Mouse (Mus musculus) retina, postnatal 1 day (tissue): ENCODE results near the gene Tiam1.

Experiments used
- DNase-seq: peaks from one replicate; pipeline ENCODE4 v3.0.0-alpha.2; 2012

Tiam1 gene

DNA sequence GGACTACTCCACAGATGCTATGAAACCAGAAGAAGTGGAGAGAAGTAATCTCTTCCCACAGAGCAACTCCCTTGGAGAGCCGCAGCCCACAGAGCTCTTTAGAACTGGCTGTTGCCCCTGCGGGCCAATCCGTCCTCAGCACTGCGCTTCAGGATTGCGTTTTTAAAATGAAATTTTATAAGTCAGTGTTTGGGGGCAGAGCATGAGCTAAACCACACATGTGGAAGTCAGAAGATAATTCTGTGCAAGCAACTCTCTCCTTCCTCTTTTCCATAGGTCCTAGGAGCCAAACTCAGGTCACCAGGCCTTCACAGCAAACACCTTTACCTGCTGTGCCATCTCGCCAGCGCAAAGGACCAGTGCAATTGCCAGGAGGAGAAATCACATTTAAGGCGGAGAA lies 98.0 kb downstream of the Tiam1 start:
- no peak for DNase-seq

DNA sequence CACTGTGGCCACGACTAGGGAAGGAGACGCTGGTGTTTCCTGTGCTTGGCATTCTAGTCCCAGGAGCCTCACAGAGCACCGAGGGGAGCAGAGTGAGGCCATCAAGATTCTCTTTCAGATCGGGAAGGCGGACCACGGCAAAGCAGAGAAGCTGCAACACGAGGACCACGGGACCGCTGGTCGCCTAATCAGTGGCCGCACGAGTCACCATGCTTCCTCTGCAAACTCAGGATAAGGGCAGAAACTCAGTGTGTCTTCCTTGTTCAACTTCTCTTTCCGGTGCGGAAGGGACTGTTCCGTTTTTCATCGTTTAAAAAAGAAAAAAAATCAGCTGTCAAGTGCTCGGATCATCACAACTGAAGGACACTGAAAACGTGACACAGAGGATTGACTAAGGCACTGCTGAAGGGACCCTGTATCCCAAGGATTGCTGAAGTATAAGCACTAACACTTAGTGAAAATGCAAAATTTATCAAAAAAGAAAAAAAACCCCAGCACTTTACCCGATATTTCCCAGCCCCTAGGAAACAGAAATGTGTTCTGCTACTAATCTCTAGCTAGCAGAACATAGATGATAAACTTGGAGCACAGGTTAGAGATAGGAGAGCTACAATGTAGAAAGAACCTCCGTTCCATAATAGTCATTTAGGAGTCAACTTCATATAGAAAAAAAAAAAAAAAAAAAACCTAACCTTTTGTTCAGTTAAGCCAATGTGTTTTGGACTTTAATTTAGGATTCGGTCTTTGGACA lies 99.4 kb downstream of the Tiam1 start:
- no peak for DNase-seq

DNA sequence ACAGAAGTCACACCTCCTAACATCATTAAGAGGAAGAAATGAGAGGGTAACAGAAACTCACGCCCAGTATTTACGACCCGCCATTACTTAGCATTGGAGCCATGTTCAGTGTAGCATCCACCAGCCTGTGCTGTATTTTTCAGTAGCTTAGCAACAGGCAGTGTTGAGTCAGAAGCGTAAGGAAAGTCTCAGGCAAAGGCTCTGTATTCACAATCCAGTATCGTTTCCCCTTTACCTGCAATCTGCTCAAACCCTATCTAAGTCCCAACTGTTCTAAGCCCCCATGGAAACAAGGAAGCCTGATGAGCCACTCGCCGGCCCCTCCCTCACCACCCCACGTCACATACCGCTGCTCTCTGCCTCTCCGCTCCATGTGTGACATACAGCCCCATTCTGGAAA lies 100.7 kb downstream of the Tiam1 start:
- DNase-seq: no peak

DNA sequence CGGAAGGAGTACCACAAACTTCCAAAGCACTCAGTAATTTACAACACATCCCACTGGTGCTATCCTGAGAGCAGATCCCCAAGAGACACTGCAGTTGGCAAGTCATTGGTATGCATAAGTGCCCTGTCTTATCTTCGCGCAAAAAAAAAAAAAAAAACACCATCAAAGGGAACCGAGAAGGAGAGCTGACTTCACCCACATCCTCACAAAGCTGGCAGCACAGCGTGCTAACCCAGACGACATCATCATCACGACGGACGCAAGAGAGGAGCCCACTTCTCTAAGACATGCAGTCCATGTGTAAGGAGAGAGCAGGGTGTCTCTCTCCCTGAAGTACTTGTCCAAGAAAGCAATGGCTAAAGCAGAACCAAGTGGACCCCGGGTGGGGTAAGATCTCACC lies 101.2 kb downstream of the Tiam1 start:
- no peak for DNase-seq

DNA sequence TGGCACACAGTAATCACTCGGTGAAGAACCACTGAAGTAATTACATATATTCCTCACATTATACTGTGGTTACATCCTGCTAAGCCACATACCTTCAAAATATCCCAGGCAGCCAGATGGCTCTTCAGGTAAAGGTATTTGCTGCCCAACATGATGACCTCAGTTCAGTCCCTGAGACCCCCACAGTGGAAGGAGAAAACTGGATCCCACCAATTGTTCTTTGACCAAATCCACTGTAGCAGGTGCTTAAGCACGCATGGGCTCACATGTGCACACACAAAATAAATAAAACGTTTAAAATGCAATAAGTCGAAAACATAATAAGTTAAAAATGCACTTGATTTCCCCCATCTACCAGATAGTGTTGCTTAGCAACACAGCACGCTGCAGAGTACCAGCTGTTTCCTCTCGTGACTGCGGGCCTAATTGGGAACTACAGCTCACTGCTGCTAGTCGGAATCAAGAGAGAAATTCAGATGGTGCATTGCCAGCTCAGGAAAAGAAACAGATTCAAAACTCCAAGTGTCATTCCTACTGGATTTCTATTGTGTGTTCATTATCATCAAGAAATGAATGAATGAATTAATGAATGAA lies 102.7 kb downstream of the Tiam1 start:
- peak; percentile 42 for DNase-seq

DNA sequence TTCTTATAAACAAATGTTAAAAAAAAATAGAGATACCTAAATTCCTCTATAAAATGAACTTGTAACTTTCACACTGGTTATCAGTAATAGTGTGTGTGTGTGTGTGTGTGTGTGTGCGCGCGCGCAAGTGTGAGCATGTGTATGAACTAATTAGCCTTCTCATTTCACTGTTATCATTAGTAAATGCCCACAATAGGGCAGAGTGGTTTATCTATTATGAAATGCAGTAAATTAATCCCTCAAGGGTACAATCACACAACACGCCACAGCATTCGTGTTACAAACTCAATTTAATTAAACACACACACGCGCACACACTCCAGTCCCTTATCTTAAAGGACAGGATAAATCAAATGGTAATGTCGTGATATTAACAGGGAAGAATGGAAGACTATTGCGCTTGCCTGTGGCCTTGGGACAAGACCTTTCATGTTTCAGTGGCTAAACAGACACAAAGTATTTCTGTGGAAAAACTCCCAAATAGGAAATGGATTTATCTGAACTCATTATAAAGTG lies 107.9 kb downstream of the Tiam1 start:
- DNase-seq: no peak

DNA sequence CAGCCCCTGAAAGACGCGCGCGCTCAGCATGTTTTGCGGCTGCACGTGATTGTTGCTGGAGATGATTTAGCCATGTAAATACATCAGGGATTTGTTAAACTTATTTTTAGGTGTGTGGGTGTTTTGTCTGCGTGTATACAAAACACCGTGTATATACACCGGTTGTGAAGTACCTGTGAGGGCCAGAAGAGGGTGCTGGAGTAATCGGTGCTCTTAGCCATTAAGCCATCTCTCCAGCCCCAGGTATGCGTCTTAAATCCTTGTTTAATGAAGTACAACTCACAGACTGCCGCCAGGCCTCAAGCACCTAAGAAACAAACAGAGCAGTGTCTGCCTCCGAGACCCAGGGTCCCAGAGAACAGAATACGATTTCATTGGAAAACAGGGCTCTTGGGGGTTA lies 113.2 kb downstream of the Tiam1 start:
- DNase-seq: no peak

DNA sequence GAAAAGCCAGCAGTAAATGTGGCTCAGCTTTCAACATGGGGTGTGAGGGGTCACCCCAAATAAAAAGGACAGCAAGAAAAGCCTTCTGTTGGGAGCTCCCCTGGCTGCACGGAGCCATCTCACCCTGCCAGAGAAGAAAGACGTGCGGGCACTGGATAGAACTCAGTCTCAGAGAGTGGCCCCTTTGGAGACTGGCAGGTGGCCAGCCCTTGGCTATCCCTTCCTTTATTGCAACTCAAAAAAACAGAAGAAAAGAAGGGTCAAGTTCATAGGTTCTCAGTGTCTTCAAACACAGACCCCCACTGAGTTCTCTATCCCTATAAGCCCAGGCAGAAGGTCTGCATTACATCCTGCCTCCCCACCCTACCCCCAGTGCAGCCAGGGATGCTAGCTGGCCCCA lies 115.7 kb downstream of the Tiam1 start:
- no peak for DNase-seq

DNA sequence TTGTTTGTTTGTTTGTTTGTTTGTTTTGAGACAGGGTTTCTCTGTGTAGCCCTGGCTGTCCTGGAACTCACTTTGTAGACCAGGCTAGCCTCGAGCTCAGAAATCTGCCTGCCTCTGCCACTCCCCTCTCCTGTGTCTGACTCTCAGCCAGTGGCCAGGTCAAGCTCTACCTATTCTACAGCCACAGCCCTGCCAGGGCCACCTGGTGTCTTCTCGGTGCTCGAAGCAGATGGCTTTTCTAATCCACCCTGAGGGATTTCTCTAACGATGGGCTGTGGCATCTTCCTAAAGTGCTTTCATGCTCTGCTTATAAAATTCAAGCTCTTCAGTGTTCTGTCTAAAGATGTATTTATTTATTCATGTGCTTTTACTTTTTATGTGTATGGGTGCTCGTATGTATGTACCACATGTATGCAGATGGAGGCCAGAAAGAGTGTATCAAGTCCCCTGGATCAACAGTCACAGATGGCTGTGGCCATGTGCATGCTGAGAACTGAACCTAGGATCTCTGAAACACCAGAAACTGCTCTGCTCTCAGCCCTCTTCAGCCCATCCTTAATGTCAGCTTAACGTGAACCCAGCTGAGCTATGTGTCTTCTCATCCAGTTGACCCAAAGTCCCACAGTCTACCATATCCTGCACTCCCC lies 117.9 kb downstream of the Tiam1 start:
- DNase-seq: no peak

DNA sequence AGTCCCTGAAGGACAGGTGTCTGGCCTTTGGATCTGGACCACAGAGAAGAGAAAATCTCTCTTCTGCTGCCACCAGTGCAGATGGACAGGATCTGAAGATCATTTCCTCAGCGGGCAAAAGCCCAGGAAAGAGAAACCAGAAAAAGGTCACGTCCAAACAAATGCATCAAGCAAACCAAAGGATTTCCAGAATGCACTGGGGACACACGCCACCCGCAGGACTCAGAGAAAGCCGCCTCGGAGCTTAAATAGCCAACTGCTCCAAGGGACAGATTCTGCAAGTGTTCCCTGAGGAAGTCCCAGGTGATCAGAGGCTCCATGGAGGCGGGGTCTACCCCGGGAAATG lies 119.9 kb downstream of the Tiam1 start:
- no peak for DNase-seq

DNA sequence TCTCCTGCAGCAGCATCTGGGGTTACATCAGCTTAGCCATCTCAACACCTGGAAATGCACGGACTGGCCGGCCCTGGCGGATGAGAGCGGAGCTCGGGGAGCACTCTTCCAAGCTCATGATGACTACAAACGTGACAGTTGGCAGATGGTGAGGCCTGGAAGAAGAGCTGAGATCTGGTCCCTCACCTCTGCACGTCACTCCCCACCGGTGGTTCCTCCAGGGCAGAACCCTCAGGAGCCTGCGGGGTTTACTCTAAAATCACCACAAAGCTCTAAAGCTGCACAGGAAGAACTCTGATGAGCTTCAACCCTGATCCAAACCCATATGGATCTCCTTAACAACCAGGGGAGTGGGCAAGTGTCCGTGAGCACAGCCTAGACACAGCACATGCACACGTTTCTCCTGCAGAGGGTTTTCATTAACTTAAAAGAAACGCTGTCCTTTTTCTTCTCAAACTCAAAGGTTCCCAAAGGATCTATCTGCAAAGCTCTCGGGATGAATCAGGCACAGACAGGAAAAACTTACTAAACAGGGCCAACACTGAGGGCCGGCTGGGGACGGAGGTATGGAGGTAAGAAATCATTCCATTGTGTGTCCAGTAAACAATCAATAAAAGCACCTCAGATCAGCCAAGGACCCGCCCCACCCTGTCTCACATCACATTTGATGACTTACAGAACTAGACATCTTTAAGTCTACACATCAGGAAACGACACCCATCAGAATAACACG lies 120.5 kb downstream of the Tiam1 start:
- DNase-seq: no peak

DNA sequence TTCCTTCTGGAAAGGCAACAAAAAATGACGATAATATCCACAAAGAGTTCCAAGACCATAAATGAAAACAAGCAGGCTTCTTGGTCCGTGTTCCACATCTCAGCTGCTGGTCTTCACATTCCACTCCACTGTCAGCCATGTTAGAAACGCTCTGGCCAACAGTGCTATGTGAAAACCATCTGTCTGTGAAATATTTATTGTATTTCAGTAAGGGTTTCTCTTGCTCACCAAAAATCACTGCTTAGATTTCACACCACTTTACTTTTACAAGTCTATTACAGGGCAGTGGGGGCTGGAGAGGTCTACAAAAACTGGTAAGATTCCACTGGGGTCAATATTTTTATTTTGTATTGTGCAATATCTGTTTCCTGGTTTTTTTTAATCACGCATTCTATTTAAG lies 127.5 kb downstream of the Tiam1 start:
- DNase-seq: no peak

DNA sequence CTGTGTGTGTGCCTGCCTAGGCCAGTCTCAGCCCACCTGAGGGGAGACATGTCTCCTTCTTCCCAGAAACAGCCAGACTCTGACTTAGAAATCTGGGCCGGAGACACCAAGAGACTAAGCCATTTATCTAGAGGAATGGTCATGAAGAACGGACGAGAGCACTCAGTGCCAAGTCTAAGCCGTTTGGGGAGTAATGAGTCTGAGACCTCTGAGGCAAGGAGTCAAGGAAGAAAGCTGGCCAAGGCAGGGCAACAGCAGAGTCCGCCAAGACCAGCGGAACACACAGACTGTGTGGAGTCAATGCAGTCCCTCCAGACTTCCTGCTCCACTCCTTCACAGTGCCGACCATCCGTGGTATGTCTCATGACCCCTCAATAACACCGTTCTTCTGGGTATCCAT lies 129.0 kb downstream of the Tiam1 start:
- DNase-seq: no peak

DNA sequence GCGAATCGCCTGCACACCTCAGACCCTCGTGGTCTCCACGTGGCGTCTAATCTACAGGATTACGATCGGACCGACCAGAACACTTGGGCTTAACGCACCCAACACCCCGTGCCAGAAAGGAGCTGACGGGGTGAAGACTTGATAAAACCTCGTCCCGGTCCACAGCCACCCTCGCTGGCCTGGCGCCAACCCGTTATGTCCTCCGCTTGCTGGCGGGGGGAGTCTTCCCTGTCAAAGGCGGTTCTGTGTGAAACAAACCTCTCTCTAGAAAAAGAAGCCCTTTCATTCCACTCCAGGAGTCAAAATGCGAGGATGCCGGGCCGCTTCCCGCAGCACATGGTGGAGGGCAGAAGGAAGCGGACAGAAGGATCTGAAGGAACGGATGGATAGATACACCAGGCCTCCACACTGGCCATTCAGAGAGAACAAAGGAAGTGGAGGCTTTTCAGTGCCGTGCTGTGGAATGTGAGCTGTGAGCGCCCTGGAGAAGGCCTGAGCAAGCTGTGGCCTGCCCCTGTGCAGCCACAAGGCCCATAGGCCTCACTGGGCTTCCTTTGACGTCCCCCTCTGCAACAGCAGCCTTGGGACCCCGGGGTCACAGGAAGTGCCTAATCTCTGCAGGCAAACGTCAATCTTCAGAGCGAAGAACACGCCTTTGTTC lies 131.9 kb downstream of the Tiam1 start:
- DNase-seq: peak; percentile 48

DNA sequence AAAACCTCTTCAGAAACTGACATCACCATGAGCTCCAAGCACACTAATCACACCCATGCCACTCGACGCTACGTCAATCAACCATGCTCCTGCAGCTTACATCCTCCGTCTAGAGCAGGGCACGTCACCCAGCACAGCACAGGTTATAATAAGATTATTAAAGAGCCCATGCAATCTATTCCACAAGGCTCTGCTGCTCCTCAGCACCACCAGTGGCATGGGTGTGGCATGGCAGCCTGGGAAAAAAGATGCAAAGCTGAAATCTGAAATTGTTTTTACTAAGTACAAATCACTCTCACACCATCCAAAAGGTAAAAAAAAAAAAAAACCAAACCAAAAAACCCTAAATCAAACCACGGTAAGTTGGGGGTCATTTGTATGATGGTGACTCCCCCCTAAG lies 135.1 kb downstream of the Tiam1 start:
- no peak for DNase-seq

DNA sequence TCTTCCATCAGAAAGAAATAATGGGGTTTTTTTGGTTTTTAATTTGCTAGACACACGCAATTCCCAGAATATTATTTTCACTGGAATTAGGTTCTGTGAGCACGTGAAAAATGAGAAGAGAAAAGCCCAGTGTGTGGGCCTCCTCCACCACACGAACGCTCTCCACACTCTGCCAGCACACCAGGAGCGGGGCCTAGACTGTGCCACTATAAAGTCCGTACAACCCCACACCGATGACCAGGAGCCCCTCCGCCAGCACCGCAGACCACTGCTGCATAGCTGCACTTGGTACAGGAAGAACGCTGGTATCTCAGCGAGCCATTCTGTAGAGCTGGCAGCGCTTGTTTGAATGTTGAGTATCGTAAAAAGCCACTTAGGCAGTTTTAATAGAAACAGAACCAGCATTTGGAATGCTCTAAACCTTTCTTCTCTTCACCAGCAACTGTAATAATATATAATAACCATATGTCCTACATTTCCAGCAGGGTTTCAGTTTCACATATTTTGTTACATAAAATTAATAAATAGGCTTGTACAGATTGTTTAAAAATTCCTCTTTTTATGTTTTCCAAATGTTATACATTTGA lies 136.1 kb downstream of the Tiam1 start:
- DNase-seq: no peak

DNA sequence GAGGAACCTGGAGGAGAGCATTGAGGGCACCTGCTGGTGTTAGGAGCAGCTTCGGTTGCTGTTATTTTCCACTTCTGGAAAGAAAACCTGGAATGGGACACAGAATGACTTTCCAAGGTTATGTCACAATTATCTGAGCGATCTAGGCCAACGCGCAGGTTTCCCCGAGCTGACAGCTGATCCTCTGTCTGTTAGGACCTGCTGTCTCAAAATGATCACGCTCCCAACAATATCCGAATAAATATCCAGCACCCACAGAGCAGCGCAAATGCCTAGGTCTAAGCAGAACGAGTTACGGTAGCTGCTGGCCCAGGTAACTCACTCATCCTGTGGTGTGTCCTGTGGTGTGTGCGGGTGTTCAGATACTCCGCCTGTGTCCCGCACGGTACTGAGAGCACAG lies 140.0 kb downstream of the Tiam1 start:
- DNase-seq: no peak

DNA sequence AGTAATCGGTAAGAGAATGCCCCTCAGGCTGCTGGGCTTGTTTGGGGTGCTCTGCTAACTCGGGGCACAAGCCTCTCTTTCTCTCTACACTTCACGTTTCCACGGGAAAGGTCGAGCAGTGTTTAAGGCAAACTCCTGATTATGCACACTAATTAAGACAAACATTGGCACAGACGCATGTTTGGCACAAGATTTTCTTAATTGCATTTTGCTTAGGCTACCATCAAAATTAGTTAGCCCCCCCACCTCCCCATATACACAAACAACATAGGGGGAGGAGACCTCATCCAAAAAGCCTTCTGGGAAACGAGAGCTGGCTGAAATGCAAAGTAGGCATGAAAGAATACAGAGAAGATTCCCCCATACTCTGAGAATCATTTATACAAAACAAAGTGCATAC lies 148.4 kb downstream of the Tiam1 start:
- no peak for DNase-seq

DNA sequence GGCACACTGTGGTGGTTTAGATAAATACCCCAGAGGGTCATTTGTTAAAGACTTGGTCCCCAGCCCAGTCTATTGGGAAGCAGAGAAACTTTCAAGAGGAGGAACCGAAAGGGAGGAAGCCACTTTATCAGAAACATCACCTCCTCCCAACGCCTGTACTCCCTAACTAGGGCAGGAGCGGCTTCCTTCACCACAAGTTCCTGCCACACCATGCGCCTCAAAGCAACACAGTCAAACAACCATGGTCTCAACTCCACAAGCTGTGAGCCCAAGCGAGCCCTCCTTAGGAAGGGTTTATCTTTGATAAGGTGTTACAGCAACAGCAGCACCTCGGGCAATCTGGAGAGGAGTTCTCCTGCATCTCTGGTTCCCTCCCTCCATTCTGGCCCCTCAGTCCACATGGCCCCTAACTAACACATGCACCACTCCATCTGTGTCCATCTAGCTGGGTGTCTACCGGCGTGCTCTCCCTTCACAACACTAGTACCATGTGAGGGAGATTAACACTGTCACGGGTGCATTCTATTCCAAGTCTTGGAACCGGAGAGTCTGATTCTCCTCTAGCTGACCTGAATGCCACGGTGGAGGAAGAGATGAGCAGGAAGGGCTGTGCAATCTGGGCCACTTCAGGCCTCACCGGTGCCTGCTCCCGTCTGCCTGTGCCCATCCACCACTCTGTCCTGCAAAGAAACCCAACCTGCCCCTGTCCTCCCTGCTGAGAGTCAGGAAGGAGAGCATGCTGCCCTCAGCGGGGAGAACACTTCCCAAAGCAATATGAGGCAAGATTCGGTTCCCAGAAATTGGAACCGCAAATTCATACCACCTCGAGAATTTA lies 149.4 kb downstream of the Tiam1 start:
- no peak for DNase-seq

DNA sequence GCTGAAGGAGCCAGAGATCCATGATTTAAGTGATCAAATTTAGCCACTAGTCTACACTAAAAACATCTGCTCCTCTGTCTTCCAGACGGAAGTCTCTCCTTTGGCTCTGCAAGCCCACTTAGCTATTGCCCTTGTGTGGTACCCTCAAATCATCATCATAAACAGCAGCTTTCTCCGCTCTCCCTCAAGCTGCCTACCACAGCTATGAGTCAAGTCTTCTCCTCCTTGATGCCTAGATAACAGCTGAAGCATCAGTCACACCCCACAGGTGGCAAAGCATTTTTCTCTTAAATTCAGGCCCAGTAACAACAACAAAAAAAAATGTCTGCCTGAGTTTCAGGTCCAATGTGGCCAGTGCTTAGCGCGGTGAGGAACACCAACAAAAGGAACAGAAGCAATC lies 150.1 kb downstream of the Tiam1 start:
- no peak for DNase-seq

DNA sequence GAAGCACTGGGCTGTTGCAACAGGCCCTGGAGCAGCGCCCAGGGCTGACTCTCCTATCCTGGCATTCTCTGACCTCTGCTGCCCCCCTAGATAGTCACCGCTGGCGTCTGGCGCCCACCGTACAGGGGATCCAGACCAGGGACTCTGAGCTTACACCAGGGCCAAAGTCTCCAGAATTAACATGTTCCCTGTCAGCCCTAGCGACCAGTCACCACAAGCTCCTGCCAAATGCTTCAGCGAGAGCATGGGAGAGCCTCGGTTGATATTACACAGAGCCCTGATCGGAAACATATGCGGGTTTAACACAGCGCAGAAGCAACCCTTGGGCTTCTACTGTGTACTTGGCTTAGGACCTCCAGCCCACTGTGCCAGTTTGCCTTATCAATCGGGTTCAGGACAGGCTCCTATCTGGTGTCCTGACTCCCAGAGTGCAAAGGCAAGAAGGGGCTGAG lies 151.8 kb downstream of the Tiam1 start:
- DNase-seq: no peak
